Mouse (Mus musculus) G1E (cell line): ENCODE measurements around the gene Lrrc18.

Source experiments
- CTCF ChIP-seq: IDR thresholded peaks from 2 replicates; pipeline ENCODE4 v1.5.1; 2012; ENCODE audit warnings: low read depth, low read length, inconsistent platforms, mixed read lengths
- GATA1 ChIP-seq: IDR thresholded peaks from 2 replicates; pipeline ENCODE4 v1.6.1; 2012; ENCODE audit warnings: borderline replicate concordance, low read length, inconsistent platforms, mixed read lengths
- GATA2 ChIP-seq: IDR thresholded peaks from 2 replicates; pipeline ENCODE4 v1.6.1; 2012; ENCODE audit warnings: low read depth, low read length, inconsistent platforms, borderline replicate concordance
- POLR2AphosphoS5 ChIP-seq: IDR thresholded peaks from 2 replicates; pipeline ENCODE4 v1.6.1; 2012; ENCODE audit warnings: low read depth, low read length, inconsistent platforms; ENCODE audit not compliant: insufficient replicate concordance
- TAL1 ChIP-seq: conservative IDR thresholded peaks from 2 replicates; pipeline ENCODE4 v1.6.1; 2012; ENCODE audit warnings: low read depth, low read length, inconsistent platforms, mixed read lengths

- no peak for TF ChIP-seq GATA1
- no peak for TF ChIP-seq POLR2AphosphoS5
- TF ChIP-seq CTCF = no peak
- TF ChIP-seq TAL1 = no peak
- no peak for TF ChIP-seq GATA2
These were observed 13.9 kb downstream of the Lrrc18 start for GRCm38 (mm10) chr14:33005114-33005513.
